ENCODE assay signal across 11 mouse cellular contexts in the genomic region with DNA sequence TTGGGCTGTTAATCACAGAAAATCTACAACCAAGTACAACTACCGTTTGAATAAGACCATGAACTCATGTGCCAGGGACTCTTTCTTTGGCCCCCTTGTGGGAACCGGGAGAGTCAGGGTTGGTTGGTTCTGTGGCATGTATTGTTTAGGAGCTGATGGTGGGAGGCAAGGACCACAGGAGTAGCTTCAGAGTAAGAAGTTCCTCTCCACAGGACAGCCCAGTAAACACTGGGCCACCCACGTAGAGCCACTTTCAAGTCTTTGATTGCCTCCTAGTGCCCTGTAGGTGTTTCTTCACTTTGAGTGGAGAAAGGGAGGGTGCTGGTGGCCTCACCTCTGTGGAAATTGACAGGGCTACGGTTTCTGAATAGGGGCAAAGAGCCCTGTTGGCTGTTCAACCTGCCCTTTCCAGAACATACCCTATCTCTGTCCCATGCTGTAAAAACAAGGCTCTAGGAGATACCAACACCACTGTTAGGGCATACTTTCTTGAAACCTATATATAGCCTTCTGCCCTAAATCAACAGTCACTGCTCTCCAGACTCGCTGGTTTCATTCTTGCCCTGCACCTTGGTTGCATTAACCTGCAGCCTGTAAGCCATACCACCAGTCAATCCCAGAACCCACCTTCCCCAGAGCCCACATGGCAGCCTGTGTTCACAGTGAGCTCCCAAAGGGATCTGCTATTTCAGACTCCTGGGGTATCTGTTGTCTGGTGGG. TPM values are rescaled to one million over a fixed set of nuclear protein-coding genes. Genes with fewer than 3 reads are reported as not detected.
A peak's percentile ranks its signal among the peaks of the same experiment; 100 is the strongest.
DNase-seq lines count a peak whose midpoint lies in the region; ATAC-seq and TF ChIP-seq lines count a peak whose summit lies in the region.
"Had no signal": no experiment of that assay in that cellular context is flagged by ENCODE, and none has a peak within 500 bp of the region (broad histone marks: within the 10 kb centered on the region; RNA-seq: fewer than 3 reads in every experiment).

No protein-coding gene starts in this region.

- no peak overlapping the region for H3K4me3 ChIP-seq in heart, adult 2 months
- H3K4me3 ChIP-seq in limb, embryonic 11.5 days (ENCODE audit: low read depth, low read length), result no peak overlapping the region
- H3K4me3 ChIP-seq in limb, embryonic 10.5 days, result no peak overlapping the region
- H3K4me3 ChIP-seq in left cerebral cortex, adult 2 months, result no peak overlapping the region
- H3K4me3 ChIP-seq: liver, embryonic 15.5 days had no signal

- H3K27me3 ChIP-seq in heart, adult 2 months (ENCODE audit: control insufficient read depth, insufficient read depth, low read length), result no peaks in the 10 kb centered on the region
- no peaks in the 10 kb centered on the region for H3K27me3 ChIP-seq in limb, embryonic 11.5 days (ENCODE audit: control insufficient read depth, insufficient read depth, low read length)
- H3K27me3 ChIP-seq in limb, embryonic 10.5 days (ENCODE audit: low read depth, poor library complexity, severe bottlenecking), result no peaks in the 10 kb centered on the region

- WGBS in heart, adult 2 months, result 51% methylated on average over 5 of the region's 5 CpGs
- 35% methylated on average over 5 of the region's 5 CpGs for WGBS in limb, embryonic 11.5 days
- WGBS in limb, embryonic 10.5 days, result 39% methylated on average over 5 of the region's 5 CpGs

- no peak for ATAC-seq in limb, embryonic 11.5 days (ENCODE audit: insufficient number of reproducible peaks, low FRiP score, low TSS enrichment, low read depth)

- no peaks in the 10 kb centered on the region; the same call in 1 of the 2 replicates for H3K4me1 ChIP-seq in heart, adult 2 months (ENCODE audit: control insufficient read depth, insufficient read depth, low read length)
- 0 out of 2 replicates have a peak, but pooled peaks cover 3% of the 10 kb centered on the region for H3K4me1 ChIP-seq in limb, embryonic 11.5 days (ENCODE audit: control insufficient read depth, insufficient read depth, low read length)
- peaks cover 12% of the 10 kb centered on the region; the same call in 1 of the 2 replicates for H3K4me1 ChIP-seq in limb, embryonic 10.5 days

- no peak overlapping the region for H3K4me2 ChIP-seq in limb, embryonic 11.5 days (ENCODE audit: low read depth, severe bottlenecking)
- H3K4me2 ChIP-seq: liver, embryonic 15.5 days had no signal

- TF ChIP-seq EP300 in heart, adult 2 months (IDR thresholded peaks at IDR 0.05; ENCODE audit: insufficient read depth, low read depth, low read length), result no peak

- no peaks in the 10 kb centered on the region for H3K36me3 ChIP-seq in heart, adult 2 months (ENCODE audit: control insufficient read depth, insufficient read depth, low read length)
- H3K36me3 ChIP-seq in limb, embryonic 11.5 days (ENCODE audit: control insufficient read depth, insufficient read depth, low read length), result peaks cover 11% of the 10 kb centered on the region; the same call in 1 of the 2 replicates
- H3K36me3 ChIP-seq in limb, embryonic 10.5 days, result peaks cover 41% of the 10 kb centered on the region

- H3K27ac ChIP-seq in heart, adult 2 months, result no peak overlapping the region
- H3K27ac ChIP-seq in limb, embryonic 11.5 days (replicated peaks; ENCODE audit: low read depth, low read length), result no peak overlapping the region
- H3K27ac ChIP-seq in limb, embryonic 10.5 days, result no peak overlapping the region
- H3K27ac ChIP-seq in left cerebral cortex, adult 2 months, result no peak overlapping the region
- H3K27ac ChIP-seq: liver, embryonic 15.5 days had no signal

- no peak for TF ChIP-seq POLR2A in heart, adult 2 months (IDR thresholded peaks at IDR 0.05; ENCODE audit: insufficient read depth, low read depth, low read length)
- TF ChIP-seq POLR2A in brain, embryonic 14.5 days (IDR thresholded peaks at IDR 0.05; ENCODE audit: borderline replicate concordance, extremely low read depth, insufficient read depth, insufficient read length, poor library complexity, severe bottlenecking), result no peak

- no peak overlapping the region for H3K9ac ChIP-seq in heart, adult 2 months (ENCODE audit: low read depth, low read length)
- H3K9ac ChIP-seq in limb, embryonic 11.5 days (ENCODE audit: low read length), result no peak overlapping the region
- H3K9ac ChIP-seq: liver, embryonic 15.5 days had no signal

- peak; percentile 39 for TF ChIP-seq CTCF in heart, adult 2 months (IDR thresholded peaks at IDR 0.05)
- no peak for TF ChIP-seq CTCF in brain, embryonic 14.5 days (IDR thresholded peaks at IDR 0.05; ENCODE audit: borderline replicate concordance, extremely low read depth, insufficient read depth, insufficient read length)
- no peak for TF ChIP-seq CTCF in left cerebral cortex, adult 2 months (IDR thresholded peaks at IDR 0.05)

- intact Hi-C loops in heart, adult 2 months (cut with DNase I), result loop anchor here (5.0 kb wide), 1 partner anchor 307 kb away; no protein-coding TSS in a partner anchor
- intact Hi-C loops in left cerebral cortex, adult 2 months (cut with DNase I), result loop anchor here (10.0 kb wide), 2 partner anchors 304 to 1564 kb away; no protein-coding TSS in a partner anchor

- no peaks in the 10 kb centered on the region for H3K79me2 ChIP-seq in heart, adult 2 months (replicated peaks; ENCODE audit: control insufficient read depth, insufficient read depth, low read length)

- DNase-seq in heart, adult 2 months, result no peak
- DNase-seq in heart, adult 9 months (ENCODE audit: low spot score in 2 of 2), result no peak
- peak; percentile 33 for DNase-seq in limb, embryonic 11.5 days (ENCODE audit: low spot score)
- no peak for DNase-seq in limb, embryonic 10.5 days (ENCODE audit: low spot score)
- DNase-seq in brain, embryonic 14.5 days (ENCODE audit: low read depth), result peak; percentile 14
- peak; percentile 62 for DNase-seq in mesoderm, embryonic 11.5 days (ENCODE audit: low read depth, low spot score)
- DNase-seq in gastrocnemius, adult 18-20 months (ENCODE audit: low spot score), result no peak
- DNase-seq in left cerebral cortex, adult 2 months (ENCODE audit: extremely low spot score in 1 of 2, low spot score in 2 of 2), result no peak
- DNase-seq: cerebellum, adult 18-20 months; spleen, adult 18-20 months had no signal

- H3K9me3 ChIP-seq in limb, embryonic 11.5 days (ENCODE audit: control insufficient read depth, low read length), result no peaks in the 10 kb centered on the region
- H3K9me3 ChIP-seq in limb, embryonic 10.5 days (replicated peaks), result no peaks in the 10 kb centered on the region
- H3K9me3 ChIP-seq: liver, embryonic 15.5 days had no signal

RNA-seq across cellular contexts. Expression of a gene that starts 35.4 kb away (rescaled TPM):
- 100 to 1,000 TPM; 638 to 971 TPM for total RNA-seq in heart, adult 2 months (2021)
- 185 and 253 TPM in 2 replicates for polyA plus RNA-seq in heart, adult 2 months (2012; rRNA removed)
- polyA plus RNA-seq in limb, embryonic 11.5 days (2014; fragmentation: Nextera tagmentation; extraction: Ambion mirVana), result 25.8 and 34.5 TPM in 2 replicates
- 21.1 and 24.5 TPM in 2 replicates for polyA plus RNA-seq in limb, embryonic 10.5 days (2016; fragmentation: Nextera tagmentation; extraction: Ambion mirVana)
- polyA plus RNA-seq in brain, embryonic 14.5 days (2012; rRNA removed), result 63.5 and 66.4 TPM in 2 replicates
- 100 to 1,000 TPM; 148 to 249 TPM for total RNA-seq in gastrocnemius, adult 18-20 months (2021)
- total RNA-seq in left cerebral cortex, adult 2 months (2021), result 100 to 1,000 TPM; 160 to 161 TPM

RNA-seq across cellular contexts. Expression of a gene that starts 39.3 kb away (rescaled TPM):
- total RNA-seq in heart, adult 2 months (2021), result 1 to 10 TPM; 4.4 to 7.9 TPM
- polyA plus RNA-seq in heart, adult 2 months (2012; rRNA removed), result 7.6 and 12.4 TPM in 2 replicates
- 71.1 and 72.8 TPM in 2 replicates for polyA plus RNA-seq in limb, embryonic 11.5 days (2014; fragmentation: Nextera tagmentation; extraction: Ambion mirVana)
- polyA plus RNA-seq in limb, embryonic 10.5 days (2016; fragmentation: Nextera tagmentation; extraction: Ambion mirVana), result 93.5 and 96.1 TPM in 2 replicates
- polyA plus RNA-seq in brain, embryonic 14.5 days (2012; rRNA removed), result 81.3 and 88.2 TPM in 2 replicates
- 1 to 10 TPM; 1.2 to 2.9 TPM for total RNA-seq in gastrocnemius, adult 18-20 months (2021)
- 10 to 100 TPM; 22.7 to 25.4 TPM for total RNA-seq in left cerebral cortex, adult 2 months (2021)

Comparison
In these comparisons a context has a peak if more than half of its experiments do, and no peak if none do; other contexts are left out.
1. DNase-seq: peak in limb, embryonic 11.5 days (single experiment), brain, embryonic 14.5 days (single experiment) and mesoderm, embryonic 11.5 days (single experiment); none in heart, adult 2 months (0 of 2), heart, adult 9 months (0 of 2), limb, embryonic 10.5 days (single experiment), gastrocnemius, adult 18-20 months (single experiment) and left cerebral cortex, adult 2 months (0 of 2).